Mouse (Mus musculus) layer of hippocampus, adult 11-12 months (tissue): ENCODE measurements around the gene Fiz1.
"Not testable (repeated sequence)": the region's sequence is repeated elsewhere in the genome, so short reads cannot be mapped to it uniquely, and the experiment has no call there.

ENCODE experiments used
- DNase-seq: peaks from one replicate; pipeline ENCODE4 v3.0.0; 2022; ENCODE audit warnings: low spot score

Fiz1 gene

DNA sequence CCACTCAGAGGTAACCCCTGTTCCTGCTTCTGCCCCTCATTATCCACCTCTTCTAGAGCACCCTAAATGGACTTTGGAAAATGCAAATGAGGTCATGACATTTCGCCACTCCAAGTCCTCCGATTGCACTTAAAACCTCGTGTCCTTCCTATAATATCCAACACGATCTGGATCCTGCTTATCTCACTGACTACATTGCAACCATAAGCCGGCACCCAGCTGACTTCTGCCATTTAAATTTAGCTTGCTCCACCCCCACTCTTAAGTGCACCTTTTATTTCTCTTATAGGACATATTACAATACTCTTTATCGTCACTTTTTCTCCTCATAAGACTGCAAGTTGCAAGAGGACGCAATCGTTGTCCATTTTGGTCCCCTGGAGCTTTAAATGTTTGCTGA is 23.0 kb upstream of the Fiz1 start:
- DNase-seq: no peak

DNA sequence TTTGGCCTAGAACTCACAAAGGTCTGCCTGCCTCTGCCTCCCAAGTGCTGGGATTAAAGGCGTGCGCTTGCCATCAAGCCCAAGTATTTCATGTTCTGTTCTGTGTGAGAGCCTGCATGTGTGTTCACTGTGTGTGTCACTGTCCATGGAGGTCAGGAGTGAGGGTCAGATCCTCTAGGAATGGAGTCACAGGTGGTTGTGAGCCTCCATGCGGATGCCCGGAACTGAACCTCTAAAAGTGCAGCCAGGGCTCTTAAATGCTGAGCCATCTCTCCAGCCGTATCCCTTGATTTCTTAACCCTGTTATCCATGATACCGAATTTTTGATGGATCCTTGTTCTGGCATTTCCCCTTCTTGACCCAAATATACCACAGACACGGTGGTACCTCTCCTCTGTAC is 22.5 kb upstream of the Fiz1 start:
- DNase-seq: no peak

DNA sequence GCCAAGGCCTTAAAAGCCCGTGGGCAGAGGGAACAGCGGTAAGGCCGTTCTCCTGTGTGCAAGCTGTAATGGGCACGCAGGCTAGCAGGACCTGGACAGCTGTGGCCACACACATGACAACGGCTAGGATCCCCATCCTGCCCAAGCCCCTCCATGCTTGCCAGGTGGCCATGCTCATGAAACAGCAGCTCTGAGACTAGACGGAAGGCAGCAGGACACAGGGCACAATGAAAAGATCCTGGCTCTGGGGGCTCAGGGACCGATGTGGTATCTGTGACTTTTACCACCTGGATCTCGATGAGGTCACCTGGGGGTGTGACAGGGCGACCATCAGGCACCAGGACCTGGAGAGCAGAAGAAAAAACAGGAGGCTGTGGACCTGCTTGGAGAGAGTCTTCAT is 21.6 kb upstream of the Fiz1 start:
- peak; percentile 6 for DNase-seq

DNA sequence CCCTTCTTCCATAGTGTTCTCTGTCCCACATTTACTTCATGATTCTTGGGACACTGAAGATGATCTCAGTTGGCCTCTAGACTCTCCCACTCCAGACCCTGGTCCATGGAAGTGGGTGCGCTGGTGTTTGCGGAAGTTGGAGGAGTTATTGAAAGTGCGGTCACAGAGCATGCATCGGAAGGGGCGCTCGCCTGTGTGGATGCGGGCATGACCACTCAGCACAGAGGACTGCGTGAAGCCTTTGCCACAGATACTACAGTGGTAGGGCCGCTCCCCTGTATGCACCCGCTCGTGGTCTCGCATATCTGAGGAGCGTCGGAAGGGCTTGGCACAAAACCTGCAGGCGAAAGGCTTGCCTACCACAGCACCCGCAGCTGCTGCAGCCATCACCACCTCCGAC is 21.1 kb upstream of the Fiz1 start:
- DNase-seq: no peak

DNA sequence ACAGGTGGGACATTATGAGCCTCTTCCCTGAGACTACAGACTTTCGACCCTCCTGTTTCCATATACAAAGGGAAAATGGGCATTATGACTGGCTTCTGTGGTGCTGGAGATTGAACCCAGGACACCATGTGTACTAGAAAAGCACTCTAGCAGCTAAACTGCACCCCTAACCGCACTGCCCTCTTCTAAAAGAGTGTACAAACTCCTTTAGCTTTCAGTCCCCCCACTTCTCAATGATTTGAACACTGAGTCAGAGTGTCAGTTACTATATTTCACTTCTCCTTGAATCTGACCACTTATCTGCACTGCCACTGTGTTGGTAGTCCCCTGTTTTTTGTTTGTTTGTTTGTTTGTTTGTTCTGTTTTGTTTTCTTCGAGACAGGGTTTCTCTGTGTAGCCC is 19.3 kb upstream of the Fiz1 start, which contains the start of gene 4632433K11Rik:
Gene 4632433K11Rik (plus strand): TSS at position 301 of the 400 bp plus-strand sequence.
- no peak for DNase-seq

DNA sequence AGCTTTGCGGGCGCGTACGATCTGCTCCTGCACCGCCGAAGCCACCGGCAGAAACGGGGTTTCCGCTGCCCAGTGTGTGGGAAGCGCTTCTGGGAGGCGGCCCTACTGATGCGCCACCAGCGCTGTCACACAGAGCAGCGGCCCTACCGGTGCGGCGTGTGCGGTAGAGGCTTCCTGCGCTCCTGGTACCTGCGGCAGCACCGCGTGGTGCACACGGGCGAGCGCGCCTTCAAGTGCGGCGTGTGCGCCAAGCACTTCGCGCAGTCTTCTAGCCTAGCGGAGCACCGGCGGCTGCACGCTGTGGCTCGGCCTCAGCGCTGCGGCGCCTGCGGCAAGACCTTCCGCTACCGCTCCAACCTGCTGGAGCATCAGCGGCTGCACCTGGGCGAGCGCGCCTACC is 17.0 kb upstream of the Fiz1 start:
- no peak for DNase-seq

DNA sequence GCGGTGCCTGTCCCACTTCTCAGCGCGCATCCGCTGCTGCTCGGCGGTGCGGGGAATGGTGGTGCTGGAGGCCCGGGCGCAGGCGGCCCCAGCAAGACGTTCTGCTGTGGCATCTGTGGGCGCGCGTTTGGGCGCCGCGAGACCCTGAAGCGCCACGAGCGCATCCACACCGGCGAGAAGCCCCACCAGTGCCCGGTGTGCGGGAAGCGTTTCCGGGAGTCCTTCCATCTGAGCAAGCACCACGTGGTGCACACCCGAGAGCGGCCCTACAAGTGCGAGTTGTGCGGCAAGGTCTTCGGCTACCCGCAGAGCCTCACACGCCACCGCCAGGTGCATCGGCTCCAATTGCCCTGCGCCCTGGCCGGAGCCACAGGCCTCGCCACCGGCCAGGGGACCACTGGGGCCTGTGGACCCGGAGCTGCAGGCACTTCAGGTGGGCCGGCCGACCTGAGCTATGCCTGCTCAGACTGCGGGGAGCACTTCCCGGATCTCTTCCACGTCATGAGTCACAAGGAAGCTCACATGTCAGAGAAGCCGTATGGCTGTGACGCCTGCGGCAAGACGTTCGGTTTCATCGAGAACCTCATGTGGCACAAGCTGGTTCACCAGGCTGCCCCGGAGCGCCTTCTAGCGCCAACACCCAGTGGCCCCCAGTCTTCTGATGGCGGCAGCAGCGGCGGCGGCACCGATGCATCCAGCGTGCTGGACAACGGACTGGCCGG is 16.2 kb upstream of the Fiz1 start:
- DNase-seq: no peak

DNA sequence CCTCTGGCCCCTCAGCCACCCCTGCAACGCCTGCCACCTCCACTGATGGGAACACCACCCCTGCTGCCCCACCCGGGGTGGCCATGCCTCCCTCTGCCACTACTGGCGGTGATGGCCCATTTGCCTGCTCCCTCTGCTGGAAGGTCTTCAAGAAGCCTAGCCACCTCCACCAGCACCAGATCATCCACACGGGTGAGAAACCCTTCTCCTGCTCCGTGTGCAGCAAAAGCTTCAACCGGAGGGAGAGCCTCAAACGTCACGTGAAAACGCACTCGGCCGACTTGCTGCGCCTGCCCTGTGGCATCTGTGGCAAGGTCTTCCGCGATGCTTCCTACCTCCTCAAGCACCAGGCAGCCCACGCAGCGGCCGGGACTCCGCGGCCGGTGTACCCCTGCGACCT is 15.4 kb upstream of the Fiz1 start:
- no peak for DNase-seq

DNA sequence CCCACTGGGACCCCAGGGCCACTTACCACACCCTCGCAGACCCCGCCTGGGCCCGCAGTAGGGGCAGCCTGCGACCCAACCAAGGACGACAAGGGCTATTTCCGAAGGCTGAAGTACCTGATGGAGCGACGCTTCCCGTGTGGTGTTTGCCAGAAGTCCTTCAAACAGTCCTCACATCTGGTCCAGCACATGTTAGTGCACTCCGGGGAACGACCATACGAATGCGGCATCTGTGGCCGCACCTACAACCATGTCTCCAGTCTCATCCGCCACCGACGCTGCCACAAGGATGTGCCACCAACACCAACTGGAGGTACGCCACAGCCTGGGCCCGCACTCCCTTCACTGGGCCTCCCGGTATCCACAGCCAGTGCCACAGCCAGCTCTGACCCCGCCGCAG is 15.0 kb upstream of the Fiz1 start:
- DNase-seq: no peak

DNA sequence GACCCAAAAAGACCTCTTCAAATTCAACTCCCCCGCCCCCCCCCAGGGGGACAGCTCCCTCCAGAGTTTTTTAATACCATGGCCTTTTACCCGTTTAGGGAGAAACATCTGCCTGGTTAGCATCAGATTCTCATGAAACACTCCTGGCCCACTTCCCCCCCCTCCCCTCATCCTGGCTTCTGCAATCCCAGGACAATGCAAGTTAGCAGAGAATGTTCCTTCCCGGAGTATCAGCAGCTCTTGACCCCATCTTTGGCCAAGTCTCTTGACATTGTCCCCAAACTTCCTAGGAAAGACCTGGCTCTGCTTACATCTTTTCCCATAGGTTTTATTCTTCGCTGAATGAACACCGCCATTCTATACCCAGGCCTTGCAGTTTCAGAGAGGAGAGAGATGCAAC is 6.7 kb upstream of the Fiz1 start:
- no peak for DNase-seq

DNA sequence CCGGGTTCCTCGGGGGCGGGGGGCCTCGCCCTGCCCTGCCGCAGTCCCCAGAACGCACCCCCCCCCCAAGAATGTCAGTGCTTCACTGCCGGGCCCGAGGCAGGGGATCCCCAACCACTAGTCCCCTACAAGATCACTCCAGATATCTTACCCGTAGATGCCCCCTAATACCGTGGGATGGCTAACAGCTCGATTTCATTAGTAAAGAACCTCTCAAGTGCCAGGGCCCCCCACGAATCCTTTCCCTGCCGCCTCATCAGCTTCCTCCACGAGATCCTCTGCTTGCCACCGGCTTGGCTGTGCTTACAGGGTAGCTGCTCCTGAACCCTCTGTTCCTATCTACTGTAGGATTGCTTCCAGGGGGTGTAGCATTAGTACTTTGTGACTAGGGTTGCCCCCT is 6.2 kb upstream of the Fiz1 start:
- DNase-seq: no peak

DNA sequence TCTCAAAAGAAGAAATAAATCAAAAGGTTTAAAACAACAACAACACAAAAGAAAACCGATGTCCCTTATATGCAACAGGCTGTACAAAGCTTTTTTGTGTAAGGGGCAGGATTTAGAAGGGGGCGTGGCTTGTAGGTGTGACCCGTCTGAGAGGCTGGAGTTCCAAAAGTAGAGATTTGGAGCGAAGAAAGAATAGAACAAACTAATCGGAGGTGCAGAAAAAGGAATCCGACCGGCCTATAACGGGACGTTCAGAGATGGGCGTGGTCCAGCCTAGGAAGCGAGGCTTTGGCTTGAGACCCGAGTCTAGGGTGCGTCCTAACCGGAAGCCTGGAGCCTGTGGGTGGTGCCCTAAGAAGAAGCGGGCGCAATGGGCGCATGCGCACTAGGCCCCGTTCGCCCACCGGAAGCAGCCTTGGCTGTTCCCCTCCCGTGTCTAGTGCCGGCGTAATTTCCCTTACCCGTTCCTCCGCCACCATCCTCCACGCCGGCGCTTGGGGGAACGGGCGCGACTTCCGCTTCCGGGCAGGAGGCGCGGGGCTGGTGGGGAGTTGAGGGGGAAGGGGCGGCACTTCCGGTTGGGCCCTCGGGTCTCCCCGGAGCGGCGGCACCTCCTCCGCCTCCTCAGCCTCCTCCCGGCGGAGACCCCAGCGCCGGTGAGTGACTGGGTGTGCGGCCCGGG is 5.6 kb upstream of the Fiz1 start, which contains the start of the genes Zfp865 and Ccdc106:
Gene Zfp865 (plus strand): TSS at position 377 of the 682 bp plus-strand sequence.
Gene Ccdc106 (plus strand): TSS at position 554 of the 682 bp plus-strand sequence.
- peak; percentile 99 for DNase-seq

DNA sequence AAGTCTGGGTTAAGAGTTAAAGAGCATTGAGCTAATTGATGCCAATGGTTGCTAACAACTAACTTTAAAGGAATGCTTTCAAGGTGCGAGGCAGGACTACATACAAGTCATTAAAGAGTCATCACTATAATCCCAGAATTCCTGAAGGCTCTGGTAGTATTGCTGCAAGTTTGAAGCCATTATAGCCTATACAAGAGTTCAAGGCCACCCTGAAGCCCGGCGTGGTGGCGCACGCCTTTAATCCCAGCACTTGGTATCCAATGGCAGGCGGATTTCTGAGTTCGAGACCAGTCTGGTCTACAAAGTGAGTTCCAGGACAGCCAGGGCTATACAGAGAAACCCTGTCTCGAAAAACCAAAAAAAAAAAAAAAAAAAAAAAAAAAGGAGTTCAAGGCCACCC is 5.1 kb upstream of the Fiz1 start:
- DNase-seq: not testable (repeated sequence)

DNA sequence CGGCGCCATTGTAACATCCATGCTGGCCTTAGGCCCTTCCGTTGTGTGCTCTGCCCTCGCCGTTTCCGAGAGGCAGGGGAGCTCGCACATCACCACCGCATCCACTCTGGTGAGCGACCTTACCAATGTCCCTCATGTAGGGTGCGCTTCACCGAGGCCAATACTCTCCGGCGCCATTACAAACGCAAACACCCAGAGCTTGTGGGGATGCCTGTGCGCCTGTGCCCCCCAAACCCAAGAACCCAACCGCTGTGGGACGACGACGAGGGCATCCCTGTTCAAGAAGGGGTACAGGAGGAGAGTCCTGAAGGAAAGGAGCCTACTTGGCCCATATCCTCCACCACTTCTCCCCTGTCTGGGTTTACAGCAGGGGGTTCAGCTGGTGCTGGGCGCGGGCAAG is 3.4 kb upstream of the Fiz1 start:
- DNase-seq: peak; percentile 14

DNA sequence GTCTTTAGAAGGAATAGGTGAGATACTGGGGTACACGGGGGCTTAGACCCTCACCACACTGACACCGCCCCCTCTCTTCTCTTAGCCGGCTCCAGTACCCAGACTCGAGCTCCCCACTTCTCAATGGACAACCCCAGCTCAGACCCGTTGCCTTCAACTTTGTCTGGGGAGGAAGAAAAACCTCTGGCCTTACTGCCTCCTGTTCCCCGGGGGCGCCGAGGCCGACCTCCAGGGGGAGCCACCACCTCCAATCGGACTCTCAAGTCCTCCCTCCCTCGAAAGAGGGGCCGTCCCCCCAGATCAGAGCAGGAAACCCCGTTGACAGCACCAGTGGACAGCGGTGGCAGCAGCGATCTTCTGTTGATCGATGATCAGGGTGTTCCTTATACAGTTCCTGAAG is 2.9 kb upstream of the Fiz1 start:
- DNase-seq: peak; percentile 41

DNA sequence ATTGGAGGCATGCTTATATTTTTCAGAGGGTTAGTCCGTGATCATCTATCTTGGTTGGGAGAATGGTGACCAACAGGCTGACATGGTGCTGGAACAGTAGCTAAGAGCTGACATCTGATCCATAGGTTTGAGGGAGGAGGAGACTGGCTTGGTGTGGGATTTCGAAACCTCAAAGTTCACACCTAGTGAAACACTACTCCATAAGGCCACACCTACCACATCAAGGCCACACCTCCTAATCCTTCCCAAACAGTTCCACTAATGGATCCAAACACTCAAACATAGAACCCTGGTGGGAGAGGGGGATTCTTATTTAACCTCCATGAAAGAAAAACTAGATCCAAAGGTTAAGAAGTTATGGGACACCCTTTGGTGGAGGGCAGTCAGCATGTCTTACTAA is 2.4 kb upstream of the Fiz1 start:
- no peak for DNase-seq

DNA sequence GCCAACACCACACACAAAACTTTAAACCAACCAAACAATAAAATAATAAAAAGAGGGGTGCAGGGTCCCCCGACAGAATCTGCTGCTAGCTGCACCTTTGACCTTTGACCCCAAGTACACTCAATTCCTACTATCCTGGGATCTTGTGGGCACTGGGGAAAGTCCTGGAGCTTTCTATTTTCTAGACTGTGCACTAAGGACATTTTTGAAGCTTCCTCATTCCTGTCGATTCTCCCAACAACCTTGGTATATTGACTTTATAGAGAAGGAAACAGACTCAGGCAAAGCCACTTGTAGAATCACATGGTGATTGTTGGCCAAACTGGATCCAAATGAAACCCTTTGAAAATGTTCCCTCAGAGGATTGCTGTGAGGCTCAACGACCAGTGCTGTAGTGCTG is 1.6 kb upstream of the Fiz1 start:
- no peak for DNase-seq

DNA sequence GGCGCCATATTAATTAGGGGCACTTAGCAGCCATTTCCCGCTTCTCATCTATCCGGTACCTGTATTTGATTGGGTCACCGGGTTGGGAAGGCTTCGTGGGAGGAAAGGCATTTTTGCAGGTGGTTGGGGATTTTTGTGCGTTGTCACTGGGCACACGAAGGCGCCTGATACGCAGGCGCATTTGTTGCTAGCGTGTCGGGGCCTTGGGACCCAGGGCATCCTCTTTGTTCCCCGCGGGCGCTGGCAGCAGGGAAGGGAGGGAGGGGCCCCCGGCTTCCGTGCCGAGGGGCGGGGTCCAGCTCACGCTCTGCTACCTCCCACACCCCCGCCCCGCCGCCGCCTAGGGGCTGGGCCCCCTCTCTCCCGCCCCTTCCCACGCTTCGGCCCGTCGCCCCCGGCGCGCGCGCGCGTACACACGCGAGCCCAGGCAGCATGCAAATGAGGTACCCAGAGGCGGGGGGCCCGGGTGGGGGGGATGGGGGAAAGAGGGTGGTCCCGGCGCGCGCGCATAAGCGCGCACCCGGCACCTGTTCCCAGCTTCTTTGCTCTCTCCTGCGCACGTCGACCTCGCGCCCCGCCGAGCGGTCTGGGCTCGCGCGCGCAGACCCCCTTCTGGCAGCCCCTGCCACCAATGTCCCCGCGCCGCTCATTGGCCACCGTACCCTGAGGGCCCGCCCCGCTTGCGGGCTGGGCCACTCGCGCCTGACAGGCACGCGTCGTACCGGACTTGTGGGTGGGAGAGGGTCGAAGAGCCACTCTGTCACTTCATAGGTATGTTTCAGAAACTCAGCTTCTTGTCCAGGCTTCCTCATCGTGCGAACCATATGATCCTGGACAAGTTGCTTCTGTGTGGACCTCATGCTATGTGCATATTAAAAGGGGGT is 863 bp upstream of the Fiz1 start, which contains the start of gene Gm44973:
Gene Gm44973 (plus strand): TSS at position 379 of the 884 bp plus-strand sequence.
- peak; percentile 94 for DNase-seq

DNA sequence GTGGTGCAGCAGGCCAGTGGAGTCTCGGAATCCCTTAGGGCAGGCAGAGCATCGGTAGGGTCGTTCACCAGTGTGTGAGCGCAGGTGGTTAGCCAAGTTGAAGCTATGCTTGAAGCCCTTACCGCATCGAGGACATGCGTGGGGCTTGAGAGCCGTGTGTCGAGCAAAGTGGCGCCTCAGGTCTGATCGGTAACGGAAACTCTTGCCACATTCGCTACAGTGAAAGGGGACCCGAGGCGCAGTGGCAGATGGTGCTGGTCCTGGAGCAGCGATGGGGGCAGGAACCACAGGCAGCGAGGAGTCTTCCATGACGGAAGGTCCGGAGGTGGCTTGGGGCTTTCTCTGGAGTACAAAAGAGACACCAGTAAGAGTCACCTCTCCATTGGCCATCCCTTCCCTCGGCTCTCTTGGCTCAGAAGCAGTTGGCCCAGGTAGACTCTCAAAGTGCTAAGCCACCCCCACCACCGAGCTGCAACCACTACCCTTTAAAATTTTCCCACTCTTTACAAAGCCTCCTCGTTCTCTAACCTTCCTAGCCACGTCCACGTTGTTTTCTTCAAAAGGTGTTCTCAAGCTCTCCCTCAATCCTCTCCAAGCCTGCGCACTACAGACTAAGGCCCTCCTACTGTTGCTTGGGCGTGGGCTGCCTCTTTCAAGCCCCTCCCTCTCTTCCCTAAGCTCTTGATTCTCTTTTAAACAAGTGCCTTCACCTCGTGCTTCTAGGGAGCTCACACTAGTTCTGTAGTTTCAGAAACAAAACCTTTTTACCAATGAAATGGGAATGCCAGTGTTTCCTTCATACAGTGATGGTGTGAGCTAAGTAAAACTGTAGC is 1.6 kb downstream of the Fiz1 start:
- peak; percentile 21 for DNase-seq

DNA sequence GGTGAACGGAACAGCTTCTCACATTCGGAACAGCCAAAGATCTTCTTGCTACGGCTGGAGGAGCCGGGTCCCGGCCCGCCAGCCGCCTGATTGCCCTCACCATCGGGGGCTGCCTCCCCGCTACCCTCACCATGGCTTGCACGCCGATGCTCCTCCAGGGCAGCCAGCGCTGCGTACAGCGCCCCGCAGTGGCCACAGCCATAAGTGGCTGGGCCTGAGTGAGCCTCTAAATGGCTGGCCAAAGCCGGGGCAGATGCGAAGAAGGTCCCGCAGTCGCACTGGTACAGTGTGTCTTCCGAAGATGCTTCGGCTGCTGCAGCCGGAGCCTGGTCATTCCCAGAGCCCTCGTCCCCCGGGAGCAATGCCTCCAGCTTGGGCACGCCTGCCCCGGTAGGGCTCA is 6.3 kb downstream of the Fiz1 start:
- no peak for DNase-seq

DNA sequence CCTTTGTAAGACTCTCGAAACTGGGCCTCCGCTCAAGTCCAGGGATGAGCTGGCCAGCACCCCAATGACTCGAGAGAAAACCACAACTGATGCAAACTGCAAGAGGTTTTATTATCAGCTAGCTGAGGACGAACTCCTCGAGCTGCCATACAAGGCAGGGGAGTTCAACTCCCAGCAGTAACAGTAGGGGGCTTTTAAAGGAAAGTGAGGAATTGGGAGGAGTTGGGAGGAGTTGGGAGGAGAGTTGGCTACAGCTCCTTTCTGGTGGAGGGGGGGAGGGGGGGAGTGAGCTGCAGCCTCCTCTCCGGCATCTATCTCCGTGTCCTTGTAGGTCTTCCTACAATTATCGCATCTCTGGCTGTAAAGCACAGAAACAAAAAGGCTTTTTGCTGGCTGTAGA is 11.6 kb downstream of the Fiz1 start:
- DNase-seq: not testable (repeated sequence)

DNA sequence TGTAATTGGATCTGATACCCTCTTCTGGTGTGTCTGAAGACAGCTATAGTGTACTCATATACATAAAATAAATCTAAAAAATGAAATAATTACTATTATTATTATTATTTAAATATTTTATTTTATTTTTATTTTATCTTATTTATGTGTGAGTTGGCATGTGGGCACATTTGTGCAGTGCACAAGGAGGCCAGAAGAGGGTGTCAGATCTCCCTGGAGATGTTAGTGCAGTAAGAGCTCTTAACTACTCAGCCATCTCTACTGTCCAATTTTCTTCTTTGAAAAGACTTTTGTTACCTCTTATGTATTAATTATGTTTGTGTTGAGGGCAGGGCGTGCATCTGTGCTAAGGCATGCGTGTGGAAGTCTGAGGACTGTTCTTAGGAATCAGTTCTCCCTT is 14.6 kb downstream of the Fiz1 start:
- no peak for DNase-seq
